Mouse (Mus musculus): ENCODE results near the gene Brd7. TPM values are rescaled to one million over a fixed set of nuclear protein-coding genes. Genes with fewer than 3 reads are reported as not detected.

The Brd7 gene
- polyA plus RNA-seq, 1 experiment from 2014 or later: 74.2 TPM

GRCm38 (mm10) chr8:88321387-88321786, 40.6 kb downstream of the Brd7 start:
- Histone ChIP-seq H3K27me3 (no peaks in the 10 kb centered on the region), H3K4me1 (peaks cover 39% of the 10 kb centered on the region), H3K4me3 (no peak overlapping the region), H3K9me3 (no peaks in the 10 kb centered on the region), H3K4me2 (no peak overlapping the region), H3K27ac (no peak overlapping the region), H3K36me3 (peaks cover 10% of the 10 kb centered on the region), H3K9ac (no peak overlapping the region)
- no peak for ATAC-seq (ENCODE audit: borderline replicate concordance, extremely low read depth, low FRiP score, low TSS enrichment)
- WGBS: 90% methylated on average over 5 of the region's 5 CpGs

- H3K9ac ChIP-seq: no peak overlapping the region
- no peaks in the 10 kb centered on the region for H3K9me3 ChIP-seq
- H3K27ac ChIP-seq: no peak overlapping the region
- H3K36me3 ChIP-seq: peaks cover 3% of the 10 kb centered on the region
- no peak for ATAC-seq (ENCODE audit: borderline replicate concordance, extremely low read depth, low FRiP score, low TSS enrichment)
- peaks cover 38% of the 10 kb centered on the region for H3K4me1 ChIP-seq
- H3K27me3 ChIP-seq: no peaks in the 10 kb centered on the region
- H3K4me2 ChIP-seq: no peak overlapping the region
- WGBS: 90% methylated on average over 6 of the region's 6 CpGs
- no peak overlapping the region for H3K4me3 ChIP-seq
Measured at GRCm38 (mm10) chr8:88320134-88320533, 41.9 kb downstream of the Brd7 start.

- no peak for ATAC-seq (ENCODE audit: borderline replicate concordance, extremely low read depth, low FRiP score, low TSS enrichment)
- Histone ChIP-seq H3K36me3 (no peaks in the 10 kb centered on the region; the same call in 1 of the 2 replicates), H3K4me2 (no peak overlapping the region), H3K9ac (no peak overlapping the region), H3K4me1 (peaks cover 30% of the 10 kb centered on the region), H3K9me3 (no peaks in the 10 kb centered on the region), H3K27ac (no peak overlapping the region), H3K4me3 (no peak overlapping the region), H3K27me3 (no peaks in the 10 kb centered on the region)
- WGBS: 83% methylated on average over 8 of the region's 8 CpGs
Measured at GRCm38 (mm10) chr8:88318151-88318550, 43.8 kb downstream of the Brd7 start.

- Histone ChIP-seq H3K27me3 (no peaks in the 10 kb centered on the region), H3K9me3 (no peaks in the 10 kb centered on the region), H3K27ac (peak overlapping the region; percentile 79), H3K4me1 (peaks cover 30% of the 10 kb centered on the region), H3K4me3 (no peak overlapping the region), H3K9ac (no peak overlapping the region), H3K4me2 (no peak overlapping the region), H3K36me3 (no peaks in the 10 kb centered on the region; the same call in 1 of the 2 replicates)
- 48% methylated on average over 5 of the region's 5 CpGs for WGBS
- ATAC-seq (ENCODE audit: borderline replicate concordance, extremely low read depth, low FRiP score, low TSS enrichment): peak; percentile 8; the same call in 1 of the 2 replicates
Measured at GRCm38 (mm10) chr8:88317341-88317740, 44.7 kb downstream of the Brd7 start.

GRCm38 (mm10) chr8:88316139-88316931, 45.7 kb downstream of the Brd7 start:
- Histone ChIP-seq H3K4me3 (no peak overlapping the region), H3K4me1 (peaks cover 30% of the 10 kb centered on the region), H3K27ac (peak overlapping the region; percentile 79), H3K36me3 (no peaks in the 10 kb centered on the region; the same call in 1 of the 2 replicates), H3K27me3 (no peaks in the 10 kb centered on the region), H3K4me2 (no peak overlapping the region; the same call in 1 of the 2 replicates), H3K9me3 (no peaks in the 10 kb centered on the region), H3K9ac (no peak overlapping the region)
- peak; percentile 84 for ATAC-seq (ENCODE audit: borderline replicate concordance, extremely low read depth, low FRiP score, low TSS enrichment)
- WGBS: 25% methylated on average over 8 of the region's 8 CpGs

- 94% methylated on average over 8 of the region's 8 CpGs for WGBS
- Histone ChIP-seq H3K27me3 (no peaks in the 10 kb centered on the region), H3K4me3 (no peak overlapping the region), H3K9me3 (no peaks in the 10 kb centered on the region), H3K9ac (no peak overlapping the region), H3K27ac (no peak overlapping the region), H3K4me2 (no peak overlapping the region), H3K4me1 (peaks cover 30% of the 10 kb centered on the region), H3K36me3 (no peaks in the 10 kb centered on the region)
- no peak for ATAC-seq (ENCODE audit: borderline replicate concordance, extremely low read depth, low FRiP score, low TSS enrichment)
Measured at GRCm38 (mm10) chr8:88315302-88315701, 46.7 kb downstream of the Brd7 start.

GRCm38 (mm10) chr8:88313991-88314390, 48.0 kb downstream of the Brd7 start:
- Histone ChIP-seq H3K4me2 (no peak overlapping the region), H3K9me3 (no peaks in the 10 kb centered on the region), H3K9ac (no peak overlapping the region), H3K4me1 (peaks cover 30% of the 10 kb centered on the region), H3K27ac (no peak overlapping the region), H3K27me3 (no peaks in the 10 kb centered on the region), H3K4me3 (no peak overlapping the region), H3K36me3 (no peaks in the 10 kb centered on the region)
- 92% methylated on average over 12 of the region's 12 CpGs for WGBS
- no peak for ATAC-seq (ENCODE audit: borderline replicate concordance, extremely low read depth, low FRiP score, low TSS enrichment)

- no peaks in the 10 kb centered on the region for H3K36me3 ChIP-seq
- H3K4me1 ChIP-seq: peaks cover 27% of the 10 kb centered on the region
- no peaks in the 10 kb centered on the region for H3K27me3 ChIP-seq
- H3K27ac ChIP-seq: no peak overlapping the region
- H3K4me2 ChIP-seq: no peak overlapping the region
- no peak for ATAC-seq (ENCODE audit: borderline replicate concordance, extremely low read depth, low FRiP score, low TSS enrichment)
- WGBS: 50% methylated on average over 8 of the region's 8 CpGs
- H3K4me3 ChIP-seq: no peak overlapping the region
- H3K9me3 ChIP-seq: no peaks in the 10 kb centered on the region
- no peak overlapping the region for H3K9ac ChIP-seq
Measured at GRCm38 (mm10) chr8:88312966-88313365, 49.0 kb downstream of the Brd7 start.

- Histone ChIP-seq H3K36me3 (no peaks in the 10 kb centered on the region), H3K4me2 (no peak overlapping the region), H3K27ac (no peak overlapping the region), H3K9ac (no peak overlapping the region), H3K4me1 (peaks cover under 1% of the 10 kb centered on the region; the same call in 1 of the 2 replicates), H3K4me3 (no peak overlapping the region), H3K9me3 (no peaks in the 10 kb centered on the region), H3K27me3 (no peaks in the 10 kb centered on the region)
- ATAC-seq (ENCODE audit: borderline replicate concordance, extremely low read depth, low FRiP score, low TSS enrichment): no peak
- 80% methylated on average over 13 of the region's 13 CpGs for WGBS
Measured at GRCm38 (mm10) chr8:88310286-88310685, 51.7 kb downstream of the Brd7 start.

GRCm38 (mm10) chr8:88309881-88310280, 52.1 kb downstream of the Brd7 start:
- WGBS: 87% methylated on average over 7 of the region's 7 CpGs
- no peak overlapping the region for H3K9ac ChIP-seq
- H3K27me3 ChIP-seq: no peaks in the 10 kb centered on the region
- ATAC-seq (ENCODE audit: borderline replicate concordance, extremely low read depth, low FRiP score, low TSS enrichment): no peak
- no peak overlapping the region for H3K27ac ChIP-seq
- no peaks in the 10 kb centered on the region for H3K36me3 ChIP-seq
- H3K4me1 ChIP-seq: no peaks in the 10 kb centered on the region; the same call in 1 of the 2 replicates
- no peaks in the 10 kb centered on the region for H3K9me3 ChIP-seq
- H3K4me2 ChIP-seq: no peak overlapping the region
- no peak overlapping the region for H3K4me3 ChIP-seq

- no peak overlapping the region for H3K4me3 ChIP-seq
- H3K9me3 ChIP-seq: no peaks in the 10 kb centered on the region
- no peak overlapping the region for H3K27ac ChIP-seq
- H3K36me3 ChIP-seq: no peaks in the 10 kb centered on the region
- ATAC-seq (ENCODE audit: borderline replicate concordance, extremely low read depth, low FRiP score, low TSS enrichment): no peak
- no peak overlapping the region for H3K4me2 ChIP-seq
- no peak overlapping the region for H3K9ac ChIP-seq
- no peaks in the 10 kb centered on the region; the same call in 1 of the 2 replicates for H3K4me1 ChIP-seq
- WGBS: 72% methylated on average over 10 of the region's 10 CpGs
- no peaks in the 10 kb centered on the region for H3K27me3 ChIP-seq
Measured at GRCm38 (mm10) chr8:88309274-88309873, 52.6 kb downstream of the Brd7 start.

- H3K27ac ChIP-seq: no peak overlapping the region
- H3K36me3 ChIP-seq: no peaks in the 10 kb centered on the region
- no peak for ATAC-seq (ENCODE audit: borderline replicate concordance, extremely low read depth, low FRiP score, low TSS enrichment)
- 90% methylated on average over 4 of the region's 4 CpGs for WGBS
- no peak overlapping the region for H3K4me2 ChIP-seq
- H3K9ac ChIP-seq: no peak overlapping the region
- H3K4me1 ChIP-seq: no peaks in the 10 kb centered on the region
- H3K27me3 ChIP-seq: no peaks in the 10 kb centered on the region
- H3K9me3 ChIP-seq: no peaks in the 10 kb centered on the region
- no peak overlapping the region for H3K4me3 ChIP-seq
Measured at GRCm38 (mm10) chr8:88307736-88308135, 54.3 kb downstream of the Brd7 start.
